Mouse (Mus musculus): Measurements from ENCODE around the gene Kazn.
A peak's percentile ranks its signal among the peaks of the same experiment; 100 is the strongest.

Gene Kazn

DNA sequence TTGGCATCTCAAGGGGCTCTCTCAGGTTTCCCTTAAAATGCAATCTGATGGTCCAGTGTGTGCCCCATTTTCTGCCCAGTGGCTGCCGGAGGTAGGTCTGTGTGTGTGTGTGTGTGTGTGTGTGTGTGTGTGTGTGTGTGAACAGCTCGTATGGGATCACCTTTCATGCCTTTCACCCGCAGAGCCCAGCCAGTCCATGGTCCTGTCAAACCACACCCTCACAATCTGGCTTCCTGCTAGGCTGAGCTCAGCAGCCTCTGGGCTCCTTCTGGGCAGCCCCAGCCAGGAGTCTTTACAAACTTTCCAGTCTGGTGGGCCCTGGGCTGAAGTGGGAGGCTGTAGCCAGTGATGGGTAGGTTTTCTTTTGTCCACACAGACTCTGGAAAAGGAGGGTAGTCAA is 75.3 kb downstream of the Kazn start:
- no peak for DNase-seq (ENCODE audit: low read depth)

GRCm38 (mm10) chr4:142162729-142163128 is 76.5 kb downstream of the Kazn start:
- DNase-seq (ENCODE audit: low read depth) = no peak

GRCm38 (mm10) chr4:142162102-142162501 is 77.1 kb downstream of the Kazn start:
- no peak for DNase-seq (ENCODE audit: low read depth)

DNA sequence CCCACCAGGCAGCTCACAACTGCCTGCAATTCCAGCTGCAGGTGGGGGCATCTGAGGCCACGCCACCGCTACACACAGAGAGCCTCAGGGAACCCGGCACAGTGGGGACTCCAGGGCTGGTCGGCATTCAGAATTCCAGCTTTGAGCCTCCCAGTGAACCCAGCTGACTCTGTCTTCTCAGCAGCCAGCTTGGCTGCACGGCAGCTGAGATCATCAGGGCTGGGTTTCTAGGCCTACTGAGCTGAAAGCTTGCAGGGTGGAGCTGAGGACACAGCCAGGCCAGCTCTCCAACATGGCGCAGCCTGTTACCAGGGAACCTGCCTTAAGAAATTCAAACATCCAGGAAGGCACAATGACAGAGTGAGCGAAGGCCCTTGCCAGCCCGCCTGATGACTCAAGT is 79.2 kb downstream of the Kazn start:
- no peak for DNase-seq (ENCODE audit: low read depth)

GRCm38 (mm10) chr4:142156506-142156905 is 82.7 kb downstream of the Kazn start:
- DNase-seq (ENCODE audit: low read depth) = no peak

DNA sequence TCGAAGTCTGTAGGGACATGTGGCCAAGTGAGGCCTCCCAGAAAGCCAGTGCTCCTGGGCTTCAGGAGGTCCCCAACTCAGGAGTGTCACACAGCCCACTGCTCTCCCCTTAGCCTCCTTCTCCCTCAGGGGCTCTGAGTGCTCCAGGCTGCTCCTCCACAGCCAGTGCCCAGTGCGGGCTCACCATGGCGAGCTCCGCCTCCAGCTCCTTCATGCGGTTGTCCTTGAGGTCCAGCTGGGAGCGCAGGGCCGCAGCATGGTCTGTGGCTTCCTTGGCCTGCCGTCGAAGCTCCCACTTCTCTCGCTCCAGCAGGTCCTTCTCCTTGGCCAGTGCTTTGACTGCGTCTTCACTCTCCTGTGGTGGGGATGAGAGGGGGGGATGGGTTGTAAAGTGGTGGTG is 85.0 kb downstream of the Kazn start:
- no peak for DNase-seq (ENCODE audit: low read depth)

DNA sequence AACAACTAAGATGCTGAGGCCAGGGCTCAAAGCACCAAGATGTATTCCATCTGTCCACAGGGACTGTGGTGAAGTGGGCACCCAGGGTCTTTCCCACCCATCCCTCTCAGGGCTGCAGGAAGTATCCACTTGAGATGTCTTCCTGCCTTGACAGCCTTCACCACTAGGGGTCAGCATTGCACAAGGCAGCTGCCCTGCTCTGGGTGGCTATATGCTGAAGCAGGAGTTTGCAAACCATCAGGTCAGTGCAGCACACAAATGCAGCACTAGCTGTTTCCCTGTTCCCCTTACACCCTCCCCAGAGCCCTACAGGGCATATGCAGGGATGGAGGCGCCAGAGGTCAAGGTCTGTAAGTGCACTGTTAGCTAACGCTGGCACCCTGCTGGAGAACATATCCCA is 85.7 kb downstream of the Kazn start:
- DNase-seq (ENCODE audit: low read depth) = peak; percentile 79

GRCm38 (mm10) chr4:142152733-142153422 is 86.3 kb downstream of the Kazn start:
- no peak for DNase-seq (ENCODE audit: low read depth)

GRCm38 (mm10) chr4:142150086-142150485 is 89.1 kb downstream of the Kazn start:
- no peak for DNase-seq (ENCODE audit: low read depth)

- no peak for DNase-seq (ENCODE audit: low read depth)
Observed at GRCm38 (mm10) chr4:142149202-142149601, 90.0 kb downstream of the Kazn start.

DNA sequence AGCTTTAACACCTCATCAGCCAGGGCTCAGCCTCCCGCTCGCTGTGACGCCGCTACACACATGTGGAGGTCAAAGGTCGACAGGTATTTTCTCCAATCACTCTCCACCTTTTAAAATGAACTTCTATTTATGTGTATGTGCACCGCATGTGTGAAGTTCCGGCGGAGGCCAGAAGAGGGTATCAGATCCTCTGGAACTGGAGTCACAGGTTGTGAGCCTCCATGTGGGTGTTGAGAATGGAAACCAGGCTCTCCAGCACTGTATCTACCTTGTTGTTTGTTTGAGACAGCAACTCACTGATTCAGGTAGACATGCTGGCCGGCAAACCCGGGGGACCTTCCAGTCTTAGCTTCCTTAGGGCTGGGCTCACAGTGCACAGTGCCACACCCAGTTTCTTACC is 91.5 kb downstream of the Kazn start:
- no peak for DNase-seq (ENCODE audit: low read depth)

DNA sequence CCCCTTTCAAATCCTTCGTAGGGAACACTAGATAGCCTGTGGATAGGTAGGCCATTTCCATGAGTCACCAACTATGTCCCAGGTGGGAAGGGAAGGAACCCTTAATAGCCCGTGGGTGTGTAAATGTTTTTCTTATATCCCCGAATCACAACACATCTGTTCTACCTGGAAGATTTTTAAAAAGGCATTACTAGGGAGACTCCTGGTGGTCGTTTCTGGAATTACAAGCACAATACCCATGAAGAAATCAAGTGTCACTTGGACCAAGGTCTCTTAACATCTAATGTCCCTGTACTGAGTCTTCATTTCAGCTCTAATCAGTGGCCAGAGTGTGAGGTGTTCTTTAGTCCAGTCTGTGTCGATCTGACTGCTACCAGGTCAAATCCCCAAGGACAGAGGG is 95.1 kb downstream of the Kazn start:
- DNase-seq (ENCODE audit: low read depth) = peak; percentile 67

DNA sequence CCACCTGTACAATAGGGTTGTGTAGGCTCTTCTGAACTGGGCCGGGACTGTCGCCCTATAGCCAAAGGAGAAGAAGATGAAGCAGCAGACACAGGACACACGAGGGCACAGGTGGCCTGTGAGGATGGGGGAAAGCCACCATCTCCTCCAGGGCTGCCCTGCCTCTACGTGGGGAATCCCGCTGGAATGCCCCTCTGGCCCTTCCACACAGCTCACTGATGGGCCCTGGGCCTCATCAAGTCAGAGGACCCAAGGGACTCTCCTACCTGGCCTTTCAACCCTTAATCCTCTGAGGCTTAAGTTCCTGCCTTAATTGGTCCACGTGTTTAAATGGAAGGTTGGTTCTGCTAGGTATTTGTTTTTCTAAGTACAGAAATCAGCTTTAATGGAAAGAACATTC is 95.9 kb downstream of the Kazn start:
- no peak for DNase-seq (ENCODE audit: low read depth)

DNA sequence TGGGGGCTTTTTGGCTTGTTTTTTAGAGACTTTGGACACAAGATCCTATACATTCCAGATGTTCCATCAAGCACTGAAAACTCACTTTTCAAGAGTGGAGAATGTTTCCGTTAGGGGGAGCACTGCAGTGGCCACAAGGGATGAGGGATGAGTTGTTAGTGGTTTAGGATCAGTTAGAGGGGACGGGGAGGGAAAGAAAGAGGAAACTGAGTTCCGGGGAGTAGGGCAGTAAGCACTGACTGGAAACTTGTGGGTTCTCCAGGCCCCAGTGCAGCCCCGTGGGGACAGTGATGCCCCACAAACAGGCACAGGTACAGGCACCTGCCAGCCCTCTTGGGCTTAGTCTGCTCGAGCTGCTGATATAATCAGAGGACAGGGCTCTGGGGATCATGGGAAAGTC is 99.5 kb downstream of the Kazn start:
- no peak for DNase-seq (ENCODE audit: low read depth)

- DNase-seq (ENCODE audit: low read depth) = no peak
Observed at GRCm38 (mm10) chr4:142138356-142139099, 100.7 kb downstream of the Kazn start.

DNA sequence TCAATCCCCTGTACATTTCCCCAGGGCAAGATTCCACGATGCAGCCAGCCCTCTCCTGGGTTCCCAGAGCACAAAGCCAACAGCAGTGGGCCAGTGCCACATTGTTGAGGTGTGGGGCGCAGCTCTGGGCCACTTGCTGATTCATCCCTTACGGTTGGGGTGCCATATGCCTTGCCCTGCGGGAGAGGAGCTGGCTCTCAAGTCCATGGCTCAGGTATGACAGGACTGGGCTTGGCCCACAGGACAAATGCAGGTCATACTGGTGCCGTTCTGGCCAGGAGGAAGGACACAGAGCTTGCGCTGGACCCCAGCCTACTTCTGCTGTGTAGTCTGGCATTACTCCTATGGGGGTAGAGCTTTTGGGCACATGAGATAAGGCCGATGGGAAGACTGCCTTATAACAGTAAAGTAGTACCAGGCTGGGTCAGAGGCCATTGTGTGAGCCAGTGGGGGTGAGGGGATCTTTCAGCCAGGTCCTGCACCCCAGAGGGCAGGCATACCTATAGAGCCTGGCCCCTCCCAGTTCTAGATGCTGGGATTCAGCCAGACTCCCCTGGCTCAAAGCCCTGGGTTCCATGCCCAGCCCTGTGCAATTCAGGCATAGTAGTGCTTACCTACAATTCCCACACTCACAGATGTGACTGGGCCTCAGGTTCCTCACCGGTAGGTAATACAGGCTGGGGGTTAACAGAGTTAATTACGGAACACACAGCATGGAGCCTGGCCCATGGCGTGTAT is 102.3 kb downstream of the Kazn start:
- DNase-seq (ENCODE audit: low read depth) = no peak

- DNase-seq (ENCODE audit: low read depth) = no peak
Observed at GRCm38 (mm10) chr4:142135515-142135914, 103.7 kb downstream of the Kazn start.

DNA sequence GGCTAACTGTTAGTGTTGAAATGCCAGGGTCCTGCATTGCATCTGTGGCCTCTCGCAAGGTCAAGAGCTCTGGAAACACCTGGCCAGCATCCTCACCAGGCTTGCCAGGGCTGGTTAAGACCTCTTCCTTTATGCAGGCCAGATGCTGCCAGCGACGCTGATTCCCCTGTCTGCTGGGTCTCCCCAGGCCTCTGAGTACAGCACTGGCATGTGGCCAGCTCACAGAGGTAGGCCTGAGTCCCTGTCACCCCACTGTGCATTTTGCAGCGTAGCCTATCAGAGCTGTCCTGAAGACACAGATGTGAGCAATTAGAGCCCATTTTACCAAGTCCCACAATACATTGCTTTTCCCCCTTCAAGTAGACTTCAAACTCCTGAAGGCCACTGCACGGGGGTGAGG is 109.0 kb downstream of the Kazn start:
- DNase-seq (ENCODE audit: low read depth) = no peak

- DNase-seq (ENCODE audit: low read depth) = no peak
Observed at GRCm38 (mm10) chr4:142127275-142127788, 111.9 kb downstream of the Kazn start.

GRCm38 (mm10) chr4:142126641-142127274 is 112.4 kb downstream of the Kazn start:
- no peak for DNase-seq (ENCODE audit: low read depth)

DNA sequence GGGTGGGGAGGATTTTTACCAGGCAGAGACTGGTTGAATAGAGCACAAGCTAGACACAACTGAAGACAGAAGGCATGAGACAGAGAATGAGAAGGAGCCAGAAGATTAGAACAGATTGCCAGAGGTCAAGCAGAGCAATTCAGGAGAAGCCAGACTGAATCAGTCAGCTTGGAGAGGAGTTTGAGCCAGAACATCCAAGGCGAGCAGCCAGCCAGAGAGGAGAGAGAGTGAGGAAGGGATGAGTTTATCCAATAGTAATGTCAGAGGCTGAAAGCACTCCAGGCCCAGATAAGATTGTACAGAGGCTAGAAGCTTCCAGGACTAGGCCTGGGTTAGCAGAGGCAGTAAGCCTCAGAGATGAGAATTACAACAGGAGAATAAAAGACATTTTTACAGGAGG is 118.0 kb downstream of the Kazn start:
- DNase-seq (ENCODE audit: low read depth) = no peak

GRCm38 (mm10) chr4:142118522-142118921 is 120.7 kb downstream of the Kazn start:
- no peak for DNase-seq (ENCODE audit: low read depth)

Data from induced T-regulatory cell, adult 2 months (primary cell).